Mouse (Mus musculus) neural tube, embryonic 15.5 days (tissue): ENCODE measurements around the gene Fam222b. TPM values are rescaled to one million over a fixed set of nuclear protein-coding genes. Genes with fewer than 3 reads are reported as not detected.

ENCODE experiments used
- microRNA counts: library from miRNA; unstranded; fragments of <30 nt; microRNA quantifications from one replicate; lab custom pipeline; 2016
- microRNA-seq: library from miRNA; unstranded; fragments of <30 nt; microRNA quantifications from one replicate; pipeline ENCODE4, GENCODE M21; 2017
- polyA plus RNA-seq: library from polyadenylated mRNA; unstranded; fragments of >200 nt; fragmentation: Nextera tagmentation; extraction: Ambion mirVana; gene quantifications from 2 replicates; pipeline ENCODE4 v1.2.1, GENCODE M21; 2015

Gene Fam222b
- polyA plus RNA-seq, 1 experiment from 2014 or later = 22.2 TPM

MicroRNA genes within 50 kb of the gene (microRNA counts, 519-probe panel; counts per million panel counts)
- 3,199 counts per million, percentile 78 among the panel's probes with 10 or more counts for microRNA mmu-miR-144 (lab: Ali Mortazavi, UCI)
- microRNA mmu-miR-451 (lab: Ali Mortazavi, UCI) = 2,799 counts per million, percentile 66 among the panel's probes with 10 or more counts

Small RNA genes lying within 50 kb of the gene (microRNA-seq; reads per million reads assigned to microRNA genes)
- gene Mir144 (24.2 reads per million, percentile 33 among the genes with 10 or more reads in this experiment), gene Mir451a (not detected), gene Mir451b (not detected), gene Mir7653 (not detected)

Other genes with a start within 250 kb of the Fam222b start
- 5.4 and 5.5 TPM in 2 replicates for gene Pipox, start 200.6 kb upstream of the Fam222b start, polyA plus RNA-seq
- 101 and 123 TPM in 2 replicates for gene Sez6, start 163.9 kb upstream of the Fam222b start, polyA plus RNA-seq
- 14.6 and 16.9 TPM in 2 replicates for gene Phf12, start 111.9 kb upstream of the Fam222b start, polyA plus RNA-seq
- gene Dhrs13, start 62.4 kb upstream of the Fam222b start, polyA plus RNA-seq = 48.2 and 55.3 TPM in 2 replicates
- gene Flot2, start 56.7 kb upstream of the Fam222b start, polyA plus RNA-seq = 121 and 132 TPM in 2 replicates
- 30.1 and 30.9 TPM in 2 replicates for gene Eral1, start 14.3 kb upstream of the Fam222b start, polyA plus RNA-seq
- 82.1 and 85.4 TPM in 2 replicates for gene Traf4, start 70.9 kb downstream of the Fam222b start, polyA plus RNA-seq
- 7.0 and 9.7 TPM in 2 replicates for gene Nek8, start 82.0 kb downstream of the Fam222b start, polyA plus RNA-seq
- 19.3 and 20.0 TPM in 2 replicates for gene Tlcd1, start 82.1 kb downstream of the Fam222b start, polyA plus RNA-seq
- 774 and 869 TPM in 2 replicates for gene Rpl23a, start 88.9 kb downstream of the Fam222b start, polyA plus RNA-seq
- 66.1 and 71.0 TPM in 2 replicates for gene Rab34, start 93.8 kb downstream of the Fam222b start, polyA plus RNA-seq
- gene Proca1, start 98.7 kb downstream of the Fam222b start, polyA plus RNA-seq = 3.3 and 4.8 TPM in 2 replicates
- 93.2 and 97.1 TPM in 2 replicates for gene Sdf2, start 151.1 kb downstream of the Fam222b start, polyA plus RNA-seq
- gene Supt6, start 151.3 kb downstream of the Fam222b start, polyA plus RNA-seq = 22.9 and 25.1 TPM in 2 replicates
- 56.5 and 65.2 TPM in 2 replicates for gene 2610507B11Rik, start 167.1 kb downstream of the Fam222b start, polyA plus RNA-seq
- gene BC030499, start 196.2 kb downstream of the Fam222b start, polyA plus RNA-seq = 0.40 and 0.42 TPM in 2 replicates
- 6.5 and 13.1 TPM in 2 replicates for gene Spag5, start 206.9 kb downstream of the Fam222b start, polyA plus RNA-seq
- 328 and 382 TPM in 2 replicates for gene Aldoc, start 228.3 kb downstream of the Fam222b start, polyA plus RNA-seq
- 83.2 and 86.4 TPM in 2 replicates for gene Pigs, start 233.8 kb downstream of the Fam222b start, polyA plus RNA-seq
- 84.3 and 88.3 TPM in 2 replicates for gene Unc119, start 248.8 kb downstream of the Fam222b start, polyA plus RNA-seq